Mouse (Mus musculus) cortical plate, adult 2 months (tissue): ENCODE results near the gene Ptprg.

Experiments used
- CTCF ChIP-seq: fragments of 200-500 bp; IDR thresholded peaks from 2 replicates; pipeline ENCODE4 v1.5.1; 2011; ENCODE audit warnings: mild to moderate bottlenecking, control low read depth, low read length; ENCODE audit not compliant: insufficient read depth; ENCODE audit errors: extremely low read depth
- POLR2A ChIP-seq: fragments of 200-500 bp; IDR thresholded peaks from 2 replicates; pipeline ENCODE4 v1.6.1; 2011; ENCODE audit warnings: mild to moderate bottlenecking, low read length, control low read depth; ENCODE audit not compliant: insufficient read depth; ENCODE audit errors: extremely low read depth

- TF ChIP-seq CTCF (no peak), POLR2A (no peak)
Measured at GRCm38 (mm10) chr14:11962101-11962500, 408.8 kb downstream of the Ptprg start.
